Mouse (Mus musculus) forelimb bud, embryonic 11.5 days (tissue): Measurements from ENCODE around the gene Tes3-ps.

ENCODE experiments used
- DNase-seq: peaks from one replicate; pipeline ENCODE4 v3.0.0-alpha.2; 2012; ENCODE audit warnings: low read depth, low spot score

Tes3-ps gene

GRCm38 (mm10) chr13:49504510-49504909 lies 11.4 kb downstream of the Tes3-ps start, which contains the start of gene Ecm2:
TSS of gene Ecm2 (plus strand) at chr13:49504810.
- DNase-seq = no peak

GRCm38 (mm10) chr13:49505776-49506175 lies 12.7 kb downstream of the Tes3-ps start:
- DNase-seq = no peak

DNA sequence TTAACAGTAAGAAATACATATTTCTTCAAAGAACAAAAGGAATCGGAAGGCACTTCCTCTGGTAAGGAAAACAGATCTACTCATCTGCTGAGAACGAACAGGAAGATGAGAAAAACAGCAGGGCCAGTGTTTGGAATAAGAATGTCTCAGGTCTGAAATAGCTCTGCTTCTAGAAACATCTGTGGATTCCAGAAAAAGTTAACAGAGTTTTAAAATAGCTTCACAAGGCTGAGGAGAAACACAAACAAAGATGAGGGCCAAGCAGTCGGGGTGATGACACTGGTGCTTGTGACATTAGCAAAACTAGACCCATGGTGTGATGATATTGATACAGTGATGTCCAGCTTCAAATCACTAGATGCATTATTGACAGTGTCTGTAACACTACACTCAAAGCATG lies 14.1 kb downstream of the Tes3-ps start:
- DNase-seq = no peak

GRCm38 (mm10) chr13:49518761-49519160 lies 25.6 kb downstream of the Tes3-ps start:
- DNase-seq = no peak

GRCm38 (mm10) chr13:49526235-49526634 lies 33.1 kb downstream of the Tes3-ps start:
- no peak for DNase-seq

- no peak for DNase-seq
Observed at GRCm38 (mm10) chr13:49530636-49531035, 37.5 kb downstream of the Tes3-ps start.

GRCm38 (mm10) chr13:49536946-49537345 lies 43.8 kb downstream of the Tes3-ps start:
- DNase-seq = no peak

DNA sequence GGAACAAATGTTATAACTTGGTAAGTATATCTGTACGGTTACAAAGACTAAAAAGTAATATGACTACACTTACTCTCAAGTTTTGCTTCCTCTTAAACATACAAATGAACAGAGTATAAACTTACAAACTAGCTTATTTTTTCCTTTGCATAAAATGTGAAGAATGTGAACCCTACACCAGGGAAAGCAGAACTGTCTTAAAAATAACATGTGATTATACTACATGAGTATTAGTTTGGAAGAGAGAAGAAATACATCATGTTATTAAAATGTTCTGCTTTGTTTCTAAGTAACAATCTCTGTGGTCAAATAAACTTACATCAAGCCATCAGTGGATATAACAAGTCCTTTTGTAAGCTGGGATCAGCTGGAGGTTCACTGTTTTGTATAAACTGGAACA lies 45.6 kb downstream of the Tes3-ps start:
- no peak for DNase-seq

GRCm38 (mm10) chr13:49544279-49544678 lies 51.2 kb downstream of the Tes3-ps start, which contains the start of gene Aspn:
TSS of gene Aspn (plus strand) at chr13:49544443.
- no peak for DNase-seq

DNA sequence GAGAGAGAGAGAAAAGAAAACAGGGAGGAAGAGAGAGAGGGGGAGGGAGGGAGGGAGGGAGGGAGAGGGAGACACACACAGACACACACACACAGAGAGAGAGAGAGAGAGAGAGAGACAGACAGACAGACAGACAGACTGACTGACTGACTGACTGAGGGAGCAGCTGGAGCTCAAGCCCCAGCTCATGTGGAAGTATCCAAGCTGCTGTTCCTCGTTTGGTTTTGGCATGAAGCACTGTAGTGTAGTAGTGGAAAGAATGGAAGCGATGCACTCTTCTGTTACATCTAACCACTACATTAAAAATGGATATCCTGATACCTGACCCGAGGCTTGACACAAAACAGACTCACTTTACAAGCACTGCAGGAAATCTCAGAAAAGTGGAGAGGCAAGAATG lies 52.5 kb downstream of the Tes3-ps start:
- DNase-seq = peak; percentile 29
